Mouse (Mus musculus) T-cell, adult 2 months (primary cell): Measurements from ENCODE around the gene Socs4.
A peak's percentile ranks its signal among the peaks of the same experiment; 100 is the strongest.

Experiments
- DNase-seq: peaks from one replicate; pipeline ENCODE4 v3.0.0; 2022; ENCODE audit warnings: low spot score

Socs4 gene

DNA sequence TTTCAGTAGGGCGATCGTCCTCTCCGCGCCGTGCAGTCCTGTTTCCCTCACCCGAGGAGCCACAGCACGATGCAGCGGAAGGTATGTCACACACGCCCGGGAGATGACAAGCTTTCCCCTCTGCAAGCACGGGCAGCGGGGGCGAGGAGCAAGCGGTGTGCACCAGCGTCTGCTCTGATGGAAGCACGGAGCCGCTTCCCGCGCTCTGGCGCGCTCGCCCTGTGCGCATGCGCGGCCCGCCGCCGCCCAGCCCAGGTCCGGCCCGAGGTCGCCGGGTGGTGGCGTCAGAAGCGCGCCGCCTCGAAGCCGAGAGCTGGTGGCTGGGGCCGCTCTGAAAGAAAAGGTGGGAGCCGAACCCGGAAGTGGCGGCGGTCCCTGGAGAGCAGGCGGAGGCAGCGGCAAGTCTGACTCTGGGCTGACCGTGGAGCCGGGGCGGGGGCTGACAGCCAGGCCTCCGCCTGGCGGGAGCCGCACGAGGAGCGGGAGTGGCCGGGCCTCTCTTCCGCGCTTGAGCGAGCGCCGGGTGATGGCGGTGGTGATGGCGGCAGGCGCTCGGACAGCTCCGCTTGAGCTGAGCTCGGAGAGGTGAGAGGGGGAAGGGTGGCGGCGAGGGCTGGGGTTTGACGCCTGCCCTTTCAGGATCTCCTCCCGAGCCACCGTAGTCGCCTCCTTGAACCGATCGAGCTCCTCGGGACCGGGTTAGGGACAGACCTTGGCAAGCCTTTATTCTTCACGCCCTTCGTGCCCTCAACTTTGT, at the start of gene Socs4, which contains the start of gene Wdhd1:
TSS of gene Socs4 (plus strand) at position 295 of the 757 bp plus-strand sequence.
TSS of gene Wdhd1 (minus strand) at position 221 of the 757 bp plus-strand sequence.
- peak; percentile 96 for DNase-seq

DNA sequence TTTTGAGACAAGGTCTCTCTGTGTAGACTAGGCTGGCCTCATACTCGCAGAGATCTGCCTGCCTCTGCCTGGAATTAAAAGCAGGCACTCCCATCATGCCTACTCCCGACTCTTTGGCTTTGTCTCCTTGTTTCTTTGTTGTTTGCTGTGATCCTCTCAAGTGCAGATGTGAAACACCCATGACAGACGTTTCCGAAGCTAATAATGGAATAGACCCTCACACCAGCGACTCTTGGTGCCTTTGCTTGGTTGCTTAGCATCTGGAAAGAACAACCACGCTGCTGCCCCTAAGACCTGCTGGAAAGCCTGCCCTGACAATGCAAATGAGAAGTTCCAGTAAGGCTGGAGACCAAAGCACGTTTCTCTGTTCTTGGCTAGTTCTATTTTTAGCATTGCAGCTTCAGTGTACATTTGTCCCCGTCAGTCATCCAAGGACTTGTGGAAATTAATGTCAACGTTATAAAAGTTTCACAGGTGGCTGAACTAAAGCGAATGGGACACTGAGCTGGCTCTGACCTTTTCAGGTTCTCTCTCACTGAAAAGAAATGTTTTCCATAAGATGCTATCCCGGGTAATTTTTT, 46.8 kb upstream of the Socs4 start:
- no peak for DNase-seq

DNA sequence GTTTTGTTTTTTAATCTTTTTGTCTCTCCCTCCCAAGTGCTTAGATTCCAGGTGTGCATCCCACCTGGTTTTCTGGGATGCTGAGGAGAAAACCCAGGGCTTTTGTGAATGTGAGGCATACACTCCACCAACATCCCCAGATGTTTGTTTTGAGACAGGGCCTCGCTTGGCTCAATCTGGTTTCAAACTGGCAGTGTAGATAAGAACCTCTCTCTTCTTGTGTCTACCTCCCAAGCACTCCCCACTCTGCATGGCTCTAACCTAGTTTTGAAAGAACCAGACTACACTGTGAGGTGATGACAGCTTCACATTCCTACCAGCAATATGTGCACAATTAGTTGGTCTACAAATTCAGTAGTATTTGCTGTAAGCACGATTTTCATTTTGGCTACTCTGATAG, 43.1 kb upstream of the Socs4 start:
- no peak for DNase-seq

DNA sequence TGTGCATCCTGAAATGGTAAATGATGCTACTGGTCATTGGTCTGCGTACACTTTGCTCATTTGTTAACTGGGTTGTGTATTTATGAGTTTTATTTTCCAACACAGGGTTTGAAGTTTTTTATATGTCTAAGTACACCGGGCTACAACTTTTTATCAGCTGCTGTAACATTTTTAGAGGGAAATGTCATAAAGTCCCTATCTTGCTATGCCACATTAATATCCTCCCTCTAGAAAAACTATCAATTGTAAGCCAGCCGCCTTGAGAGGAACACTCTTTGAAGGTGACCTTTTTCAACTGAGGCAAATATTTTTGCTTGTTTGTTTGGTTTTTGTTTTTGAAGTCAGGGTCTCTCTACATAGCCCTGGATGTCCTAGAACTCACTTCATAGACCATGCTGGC, 42.7 kb upstream of the Socs4 start:
- no peak for DNase-seq

DNA sequence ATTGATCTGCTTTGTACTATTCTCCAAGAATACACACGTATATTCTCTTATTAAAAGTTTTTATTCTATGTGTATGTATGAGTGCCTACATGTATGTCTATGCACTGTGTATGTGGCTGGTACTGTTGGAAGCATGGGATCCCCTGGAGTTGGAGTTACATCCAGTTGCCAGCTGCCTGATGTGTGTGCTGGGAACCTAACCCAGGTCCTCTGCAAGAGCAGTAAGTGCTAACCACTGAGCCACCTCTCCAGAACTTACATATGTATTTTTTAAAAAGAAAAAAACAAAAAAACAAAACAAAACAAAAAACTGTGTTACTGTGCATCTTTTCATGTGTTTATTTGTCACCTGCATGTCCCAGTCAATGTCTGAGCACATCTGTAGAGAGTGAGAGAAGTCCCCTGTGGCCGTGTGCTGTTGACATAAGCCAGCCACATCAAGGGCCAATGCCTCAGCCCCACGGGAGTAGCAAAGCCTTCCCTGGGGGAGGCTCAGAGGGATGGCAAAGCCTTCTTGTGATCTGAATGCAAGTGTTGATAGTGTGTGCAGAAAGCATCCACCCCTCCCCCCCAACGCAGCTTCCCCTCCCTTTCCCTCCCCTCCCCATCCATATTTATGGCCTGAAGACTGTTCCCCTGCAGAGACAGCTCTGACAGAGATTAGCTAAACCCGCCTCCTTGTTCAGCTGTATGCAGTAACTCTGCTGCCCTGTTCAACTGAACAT, 42.0 kb upstream of the Socs4 start:
- no peak for DNase-seq

DNA sequence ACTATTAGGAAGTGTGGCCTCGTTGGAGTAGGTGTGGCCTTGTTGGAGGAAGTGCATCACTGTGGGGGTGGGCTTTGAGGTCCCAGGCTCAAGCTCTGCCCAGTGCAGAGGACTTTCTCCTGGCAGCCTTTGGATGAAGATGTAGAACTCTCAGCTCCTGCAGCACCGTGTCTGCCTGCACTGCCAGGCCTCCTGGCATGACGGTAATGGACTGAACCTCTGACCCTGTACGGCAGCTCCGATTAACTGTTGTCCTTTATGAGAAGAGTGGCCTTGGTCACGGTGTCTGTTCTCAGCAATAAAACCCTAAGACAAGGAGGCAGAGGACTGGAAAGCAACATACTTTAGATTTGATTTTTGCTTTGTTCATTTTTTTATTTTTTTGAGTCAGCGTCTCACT, 40.2 kb upstream of the Socs4 start:
- DNase-seq, result no peak

DNA sequence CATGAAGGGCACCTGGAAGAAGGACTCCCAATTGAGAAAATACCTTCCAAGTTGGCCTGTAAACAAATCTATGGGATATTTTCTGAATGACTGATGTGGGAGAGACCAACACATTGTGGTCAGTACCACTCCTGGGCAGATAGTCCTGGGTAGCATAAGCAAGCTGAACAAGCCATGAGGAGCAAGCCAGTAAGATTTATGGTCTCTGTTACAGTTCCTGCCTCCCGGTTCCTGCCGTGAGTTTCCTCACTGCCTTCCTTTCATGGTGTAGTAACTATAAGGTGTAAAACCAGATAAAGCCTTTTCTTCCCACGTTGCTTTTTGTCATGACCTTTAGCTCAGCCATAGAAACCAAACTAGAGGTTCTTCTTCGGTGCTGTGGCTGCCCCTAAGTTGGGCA, 39.4 kb upstream of the Socs4 start:
- no peak for DNase-seq

DNA sequence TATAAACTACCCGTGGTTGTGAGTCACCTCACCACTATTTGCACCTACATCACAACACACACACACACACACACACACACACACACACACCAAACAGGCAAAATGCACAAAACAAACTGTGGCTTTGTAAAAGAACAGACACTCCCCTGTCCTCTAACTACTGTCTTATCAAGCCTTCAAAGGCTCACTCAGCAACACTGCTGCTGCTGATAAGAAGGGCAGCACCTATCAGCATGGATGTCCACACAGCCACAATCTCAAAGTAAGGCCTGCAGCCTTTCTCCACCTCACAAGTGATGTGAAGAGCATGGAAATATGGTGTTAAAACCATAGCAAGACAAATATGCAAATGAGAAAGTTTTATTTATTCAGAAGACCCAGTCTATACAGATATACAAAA, 36.1 kb upstream of the Socs4 start:
- no peak for DNase-seq

DNA sequence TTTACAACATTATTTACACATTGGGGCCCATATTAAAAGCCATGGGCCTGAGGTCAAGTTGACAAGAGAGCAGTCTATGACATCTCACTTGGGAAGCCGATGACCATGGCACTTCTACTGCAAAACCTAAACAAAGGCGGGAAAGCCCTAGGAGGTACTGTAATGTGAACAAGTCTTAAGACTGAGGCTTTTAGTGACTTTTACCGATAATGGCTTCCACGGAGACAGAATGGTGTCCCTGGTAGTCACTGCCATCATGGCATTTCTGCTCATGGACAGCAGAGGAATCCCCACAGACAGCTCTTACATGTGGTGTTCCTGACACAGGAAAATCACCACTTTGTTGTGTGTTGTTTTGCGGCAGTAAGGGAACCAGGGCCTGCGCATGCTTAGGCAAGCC, 35.7 kb upstream of the Socs4 start:
- DNase-seq, result no peak

DNA sequence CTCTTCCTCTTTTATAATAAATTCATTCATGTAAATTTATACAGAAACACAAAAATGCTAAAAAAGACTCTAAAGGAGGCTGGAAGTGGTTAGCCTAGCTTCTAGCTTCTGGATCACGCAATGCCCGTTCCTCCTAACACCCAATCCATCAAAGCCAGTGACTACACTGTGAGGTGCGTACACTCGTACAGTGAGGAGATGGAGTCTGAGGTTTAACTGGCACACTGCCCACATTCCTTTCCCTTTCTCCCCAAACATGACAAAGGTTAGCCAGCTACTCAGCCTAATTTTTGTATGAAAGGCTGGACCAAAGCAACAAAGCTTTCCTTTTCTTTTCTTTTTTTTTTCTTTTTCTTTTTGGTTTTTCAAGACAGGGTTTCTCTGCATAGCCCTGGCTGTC, 34.0 kb upstream of the Socs4 start:
- no peak for DNase-seq

DNA sequence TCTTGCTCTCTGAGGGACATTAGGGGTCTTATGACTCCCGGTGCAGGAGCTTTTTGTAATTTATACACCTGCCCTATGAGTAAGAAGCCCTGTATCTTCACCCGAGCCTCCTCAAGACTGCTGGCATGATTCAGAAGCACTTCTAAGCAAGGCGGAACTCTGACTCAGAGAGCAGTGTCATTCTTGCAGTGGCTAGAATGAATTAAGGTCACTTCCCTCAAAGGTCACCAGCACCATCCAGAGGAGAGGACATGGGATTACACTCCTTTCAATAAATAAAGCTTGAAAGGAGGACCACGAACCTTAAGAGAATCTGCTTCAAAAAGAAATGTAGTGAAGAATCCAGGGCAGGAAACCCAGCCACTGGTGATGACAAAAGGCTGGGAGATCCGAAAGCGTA, 26.9 kb upstream of the Socs4 start:
- DNase-seq, result no peak

DNA sequence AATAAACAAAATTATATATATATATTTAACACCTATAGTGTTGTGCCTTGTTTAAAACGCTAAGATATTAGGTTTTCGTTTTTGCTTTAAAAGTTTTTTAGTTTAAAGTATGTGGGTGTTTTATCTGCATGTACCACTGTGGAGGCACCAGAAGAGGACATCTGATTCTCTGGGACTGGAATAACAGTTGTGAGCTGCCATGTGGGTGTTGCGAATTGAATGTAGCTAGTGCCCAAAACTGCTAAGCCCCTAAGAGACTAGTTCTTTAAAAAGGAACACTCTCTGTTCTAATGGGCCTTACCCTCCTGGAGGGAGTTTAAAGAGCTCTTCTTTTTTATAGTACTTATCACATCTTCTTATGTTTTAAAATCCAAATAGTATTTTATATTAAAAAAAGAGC, 11.9 kb upstream of the Socs4 start:
- no peak for DNase-seq

DNA sequence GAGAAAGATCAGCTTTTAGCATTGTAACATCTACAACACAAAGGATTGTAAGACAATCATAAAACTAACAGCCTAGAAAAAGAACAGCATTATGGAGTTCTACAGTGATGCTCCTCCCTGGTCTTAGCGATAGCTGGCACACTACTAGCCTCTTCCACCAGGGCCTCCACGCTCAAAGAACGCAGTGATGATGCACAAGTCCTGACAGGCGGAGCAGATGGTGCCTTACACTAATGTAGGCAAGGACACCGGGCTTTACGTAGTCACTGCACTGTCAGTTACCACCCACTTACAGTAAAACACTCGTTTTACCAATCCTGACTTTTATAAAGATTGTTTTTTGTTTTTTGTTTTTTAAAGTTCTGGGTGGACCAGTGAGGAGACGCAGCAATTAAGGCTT, 10.9 kb upstream of the Socs4 start:
- no peak for DNase-seq

DNA sequence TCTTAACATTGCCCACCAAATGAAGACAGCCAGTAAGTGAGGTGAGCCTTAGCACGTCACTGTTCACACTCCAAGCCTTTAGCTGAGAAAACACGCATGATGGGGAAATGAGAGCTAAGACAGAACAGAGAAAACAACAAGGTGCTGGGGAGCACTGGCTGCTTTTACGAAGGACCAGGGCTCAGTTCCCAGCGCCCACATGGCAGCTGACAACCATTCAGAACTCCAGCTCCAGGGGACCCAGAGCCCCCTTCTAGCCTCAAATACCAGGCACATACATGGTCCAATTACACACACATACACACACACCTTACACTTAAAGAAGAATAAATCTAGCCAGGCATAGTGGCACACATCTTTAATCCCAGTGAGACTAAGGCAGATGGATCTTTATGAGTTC, 7.7 kb upstream of the Socs4 start:
- no peak for DNase-seq

DNA sequence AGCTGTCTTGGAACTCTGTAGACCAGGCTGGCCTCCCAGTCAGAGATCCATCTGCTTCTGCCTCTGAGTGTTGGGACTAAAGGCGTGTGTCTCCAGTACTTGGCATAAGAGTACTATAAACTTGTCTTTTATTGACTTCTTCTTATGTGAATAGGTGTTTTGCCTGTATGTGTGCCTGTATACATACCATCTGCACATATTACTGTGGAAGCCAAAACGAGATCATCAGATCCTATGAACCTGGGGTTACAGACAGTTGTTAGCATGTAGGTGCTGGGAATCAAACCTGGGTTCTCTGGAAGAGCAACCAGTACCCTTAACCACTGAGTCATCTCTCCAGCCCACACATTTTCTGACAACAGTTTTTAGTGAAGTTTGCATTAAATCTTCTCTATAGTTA, 7.0 kb upstream of the Socs4 start:
- DNase-seq, result no peak

DNA sequence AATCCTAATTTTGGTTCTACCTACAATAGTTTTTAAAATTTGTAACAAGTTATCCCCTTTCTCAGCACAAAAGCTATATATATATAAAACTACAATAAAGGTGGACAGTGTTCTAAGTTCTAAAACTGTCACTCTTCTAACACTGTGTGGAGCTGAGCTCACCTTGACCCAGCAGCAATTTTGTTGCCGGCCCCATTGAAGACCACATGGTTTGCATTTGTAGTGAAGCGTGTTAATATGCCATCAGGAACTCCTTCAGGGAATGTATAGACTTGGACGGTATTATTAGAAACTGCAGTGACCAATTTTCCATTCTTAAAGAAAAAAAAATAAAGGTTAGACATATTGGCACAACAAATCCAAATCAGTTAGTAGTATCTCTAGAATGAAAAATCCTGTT, 3.0 kb upstream of the Socs4 start:
- DNase-seq, result no peak

DNA sequence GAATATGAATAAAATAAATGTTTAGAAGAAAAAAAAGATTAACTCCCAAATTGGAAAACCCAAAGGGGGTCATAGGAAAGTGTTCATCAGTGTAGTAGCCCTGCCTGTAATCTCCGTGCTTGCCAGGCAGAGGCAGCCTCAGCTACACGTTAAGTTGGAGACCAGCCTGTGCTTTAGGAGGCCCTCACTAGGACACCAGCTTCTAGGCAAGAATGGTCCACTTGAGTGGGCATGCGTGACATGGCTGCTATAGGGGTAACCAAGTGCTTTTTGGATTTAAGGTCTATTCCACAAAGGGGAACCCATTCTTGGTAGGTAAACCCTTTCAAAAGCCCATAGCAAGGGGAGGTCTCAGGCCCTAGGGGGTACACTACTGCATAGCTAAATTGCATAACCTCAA, 1.3 kb upstream of the Socs4 start:
- no peak for DNase-seq

DNA sequence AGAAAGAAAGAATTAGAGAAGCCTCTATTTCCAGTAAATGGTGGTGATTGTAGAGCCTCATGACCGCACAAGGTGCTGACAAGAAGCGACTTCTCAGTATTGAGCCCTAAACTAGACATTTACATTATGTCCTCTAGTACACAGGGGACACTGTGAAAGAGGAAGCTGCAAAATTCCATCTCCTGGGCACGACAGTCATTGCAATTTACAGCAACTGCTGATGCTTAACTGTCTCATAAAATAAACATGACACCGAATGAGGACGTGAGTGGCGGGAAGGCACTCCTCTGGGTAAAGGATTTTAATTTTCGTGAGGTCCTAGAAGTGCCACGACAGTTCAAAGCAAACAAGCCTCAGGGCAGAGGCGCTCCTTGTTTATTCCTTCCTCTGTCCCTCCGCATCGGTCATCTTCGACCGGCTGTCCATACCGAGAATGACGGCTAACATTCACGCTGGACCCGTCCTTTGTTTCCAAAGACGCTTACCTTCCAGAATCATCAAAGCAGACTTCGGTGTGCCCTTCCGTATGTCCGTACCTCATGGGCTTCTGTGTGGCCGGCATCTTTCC, 611 bp upstream of the Socs4 start:
- peak; percentile 37 for DNase-seq

DNA sequence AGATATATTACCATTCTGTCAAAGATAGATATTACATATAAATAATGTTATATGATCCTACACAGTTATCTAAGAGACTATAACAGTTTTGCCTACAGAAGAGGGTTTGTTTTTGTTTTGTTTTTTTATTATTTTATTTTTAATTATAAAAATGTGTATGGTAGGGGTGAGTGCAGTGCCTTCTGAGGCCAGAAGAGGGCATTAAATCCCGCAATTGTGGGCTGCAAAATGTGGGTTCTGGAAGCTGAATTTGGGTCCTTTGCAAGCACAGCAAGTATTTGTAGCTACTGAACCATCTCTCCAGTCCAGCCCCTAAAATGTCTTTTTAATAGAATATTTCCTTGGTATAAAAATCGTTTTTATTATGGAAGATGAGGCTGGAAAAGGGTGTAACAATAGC, 2.3 kb downstream of the Socs4 start:
- DNase-seq, result no peak

DNA sequence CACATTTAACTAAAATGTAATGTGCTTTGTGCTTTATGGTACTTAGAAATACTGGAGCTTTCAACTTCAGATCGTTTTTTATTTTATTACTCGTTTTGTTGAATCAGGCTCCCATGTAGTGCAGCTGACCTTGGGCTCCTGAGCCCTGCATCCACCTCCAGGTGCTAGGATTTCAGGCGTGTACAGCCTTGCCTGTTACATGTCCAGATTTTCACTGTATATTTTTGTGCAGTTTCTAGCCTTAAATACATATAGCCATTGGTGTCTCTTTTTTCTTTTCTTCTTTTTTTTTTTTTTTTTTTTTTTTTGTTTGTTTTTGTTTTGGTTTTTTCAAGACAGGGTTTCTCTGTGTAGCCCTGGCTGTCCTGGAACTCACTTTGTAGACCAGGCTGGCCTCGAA, 4.8 kb downstream of the Socs4 start:
- no peak for DNase-seq

DNA sequence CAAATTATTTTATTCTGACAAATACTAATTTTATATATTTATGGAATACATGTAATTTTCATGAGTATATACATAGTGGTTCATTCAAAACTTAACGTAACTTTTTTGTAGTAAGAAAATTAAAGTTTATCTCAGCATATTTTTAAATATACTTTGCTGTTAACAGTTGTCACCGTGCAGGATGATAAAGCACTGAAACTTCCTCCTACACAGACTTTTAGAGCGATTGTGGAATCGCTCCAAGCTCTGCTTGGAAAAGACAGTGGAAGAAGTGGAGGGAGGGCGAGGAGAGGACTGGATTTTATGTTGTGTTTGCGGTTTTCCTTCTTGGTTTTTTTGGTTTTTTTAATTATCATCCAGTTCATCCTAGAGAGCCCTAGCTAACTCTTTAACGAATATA, 6.8 kb downstream of the Socs4 start:
- no peak for DNase-seq

DNA sequence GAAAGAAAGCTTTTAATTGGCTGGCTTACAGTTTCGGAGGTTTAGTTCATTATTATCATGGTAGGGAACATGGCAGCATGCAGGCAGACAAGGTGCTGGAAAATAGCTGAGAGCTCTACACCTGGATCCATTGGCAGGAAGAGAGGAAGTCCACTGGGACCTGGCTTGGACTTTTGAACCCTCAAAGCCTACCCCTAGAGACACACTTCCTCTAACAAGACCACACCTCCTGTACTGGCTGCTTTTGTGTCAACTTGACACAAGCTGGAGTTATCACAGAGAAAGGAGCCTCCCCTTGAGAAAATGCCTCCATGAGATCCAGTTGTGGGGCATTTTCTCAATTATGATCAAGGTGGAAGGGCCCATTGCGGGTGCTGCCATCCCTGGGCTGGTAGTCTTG, 8.5 kb downstream of the Socs4 start:
- no peak for DNase-seq

DNA sequence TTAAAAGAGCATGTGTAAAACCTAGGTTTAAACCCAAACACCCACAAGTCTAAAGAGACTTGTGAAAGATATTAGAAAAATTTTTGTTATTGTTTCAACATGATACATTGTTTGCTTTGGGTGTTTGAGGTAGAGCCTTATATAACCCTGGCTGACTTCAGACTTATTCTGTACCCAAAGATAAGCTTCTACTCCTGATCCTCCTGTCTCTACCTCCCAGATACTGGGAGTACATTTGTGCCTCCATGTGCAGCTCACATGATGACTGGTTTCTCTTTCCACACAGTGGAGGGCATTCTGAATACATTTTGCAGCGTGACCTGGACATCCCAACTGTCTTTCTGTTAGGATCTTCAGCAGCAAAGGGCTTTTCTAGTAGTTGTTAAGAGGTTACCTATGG, 9.5 kb downstream of the Socs4 start:
- DNase-seq, result no peak
